Comparison of ENCODE assay signal across 14 mouse cellular contexts in the genomic region with DNA sequence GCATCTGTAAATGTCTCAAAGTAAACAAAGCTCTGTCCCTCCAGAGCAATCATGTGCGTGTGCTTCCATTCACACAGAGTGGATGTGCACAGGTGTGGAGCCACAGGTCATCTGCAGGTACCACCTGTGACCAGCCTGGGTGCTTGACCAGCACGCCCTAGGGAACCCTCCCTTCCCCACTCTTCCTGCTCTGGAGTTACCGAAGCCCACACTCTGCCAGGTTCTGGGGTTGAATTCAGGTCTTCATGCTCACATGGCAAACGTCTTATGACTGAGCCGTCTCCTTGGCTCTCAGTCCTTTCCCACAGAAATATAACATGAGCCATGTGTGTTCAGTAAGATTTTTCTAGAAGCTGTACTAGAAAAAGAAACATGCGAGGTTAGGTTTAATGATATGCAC.
A peak's percentile ranks its signal among the peaks of the same experiment; 100 is the strongest.
DNase-seq lines count a peak whose midpoint lies in the region; ATAC-seq and TF ChIP-seq lines count a peak whose summit lies in the region.
"Had no signal": no experiment of that assay in that cellular context is flagged by ENCODE, and none has a peak within 500 bp of the region (broad histone marks: within the 10 kb centered on the region; RNA-seq: fewer than 3 reads in every experiment).

No protein-coding gene starts in this region.

- TF ChIP-seq POLR2A in limb, embryonic 14.5 days (IDR thresholded peaks at IDR 0.05; ENCODE audit: borderline replicate concordance, extremely low read depth, insufficient read depth, insufficient read length) = no peak

- H3K36me3 ChIP-seq in heart, embryonic 13.5 days = no peaks in the 10 kb centered on the region
- no peaks in the 10 kb centered on the region for H3K36me3 ChIP-seq in kidney, postnatal 0 days (ENCODE audit: insufficient read depth, low read length)
- no peaks in the 10 kb centered on the region for H3K36me3 ChIP-seq in embryonic facial prominence, embryonic 14.5 days (ENCODE audit: control insufficient read depth, insufficient read depth, low read length)
- no peaks in the 10 kb centered on the region for H3K36me3 ChIP-seq in limb, embryonic 14.5 days (ENCODE audit: control insufficient read depth, insufficient read depth, low read length)
- H3K36me3 ChIP-seq: heart, embryonic 12.5 days; neural tube, embryonic 15.5 days had no signal

- H3K4me1 ChIP-seq in heart, embryonic 13.5 days = peaks cover 39% of the 10 kb centered on the region
- H3K4me1 ChIP-seq in kidney, postnatal 0 days (replicated peaks; ENCODE audit: insufficient read depth, low read length) = peaks cover 48% of the 10 kb centered on the region
- H3K4me1 ChIP-seq in embryonic facial prominence, embryonic 14.5 days (ENCODE audit: control insufficient read depth, insufficient read depth, low read length) = peaks cover 42% of the 10 kb centered on the region
- H3K4me1 ChIP-seq in limb, embryonic 14.5 days (ENCODE audit: control insufficient read depth, insufficient read depth, low read length) = peaks cover 52% of the 10 kb centered on the region

- 0 out of 2 replicates have a peak overlapping the region, but pooled peaks have one; percentile 15 for H3K9ac ChIP-seq in heart, embryonic 13.5 days
- H3K9ac ChIP-seq in kidney, postnatal 0 days (ENCODE audit: low read depth, low read length) = no peak overlapping the region
- H3K9ac ChIP-seq in embryonic facial prominence, embryonic 14.5 days (ENCODE audit: low read depth, low read length) = no peak overlapping the region
- H3K9ac ChIP-seq in limb, embryonic 14.5 days (ENCODE audit: low read depth, low read length, severe bottlenecking) = no peak overlapping the region
- H3K9ac ChIP-seq: heart, embryonic 12.5 days; neural tube, embryonic 15.5 days had no signal

- 82% methylated on average over 6 of the region's 6 CpGs for WGBS in heart, embryonic 13.5 days
- 57% methylated on average over 6 of the region's 6 CpGs for WGBS in kidney, postnatal 0 days
- WGBS in embryonic facial prominence, embryonic 14.5 days = 50% methylated on average over 6 of the region's 6 CpGs
- 55% methylated on average over 6 of the region's 6 CpGs for WGBS in limb, embryonic 14.5 days

- no peak for ATAC-seq in heart, embryonic 13.5 days (ENCODE audit: extremely low read depth, insufficient number of reproducible peaks, low FRiP score, low TSS enrichment)
- ATAC-seq in kidney, postnatal 0 days (replicated peaks; ENCODE audit: low FRiP score, low read depth) = no peak
- ATAC-seq in embryonic facial prominence, embryonic 14.5 days (ENCODE audit: low read depth) = no peak
- no peak for ATAC-seq in limb, embryonic 14.5 days (ENCODE audit: low FRiP score, low read depth)

- H3K4me3 ChIP-seq in heart, embryonic 13.5 days = no peak overlapping the region
- no peak overlapping the region for H3K4me3 ChIP-seq in kidney, postnatal 0 days (replicated peaks; ENCODE audit: low read depth, low read length)
- no peak overlapping the region for H3K4me3 ChIP-seq in embryonic facial prominence, embryonic 14.5 days (ENCODE audit: low read depth, low read length)
- no peak overlapping the region for H3K4me3 ChIP-seq in limb, embryonic 14.5 days (replicated peaks; ENCODE audit: low read length)
- H3K4me3 ChIP-seq: heart, embryonic 12.5 days; neural tube, embryonic 15.5 days had no signal

- H3K9me3 ChIP-seq in heart, embryonic 13.5 days = no peaks in the 10 kb centered on the region
- no peaks in the 10 kb centered on the region for H3K9me3 ChIP-seq in kidney, postnatal 0 days (replicated peaks; ENCODE audit: low read length)
- H3K9me3 ChIP-seq in embryonic facial prominence, embryonic 14.5 days (ENCODE audit: control insufficient read depth, low read length) = no peaks in the 10 kb centered on the region
- no peaks in the 10 kb centered on the region for H3K9me3 ChIP-seq in limb, embryonic 14.5 days (ENCODE audit: control insufficient read depth, low read length)
- H3K9me3 ChIP-seq: heart, embryonic 12.5 days; neural tube, embryonic 15.5 days had no signal

- intact Hi-C loops in heart, postnatal 25 days (cut with DNase I) = no loop called here

- no peak overlapping the region for H3K27ac ChIP-seq in heart, embryonic 13.5 days (replicated peaks)
- peak overlapping the region; percentile 99 for H3K27ac ChIP-seq in kidney, postnatal 0 days
- peak overlapping the region; percentile 79 for H3K27ac ChIP-seq in embryonic facial prominence, embryonic 14.5 days (replicated peaks; ENCODE audit: low read depth, low read length)
- peak overlapping the region; percentile 58 for H3K27ac ChIP-seq in limb, embryonic 14.5 days (replicated peaks; ENCODE audit: low read depth, low read length)
- H3K27ac ChIP-seq: neural tube, embryonic 15.5 days had no signal

- H3K4me2 ChIP-seq in heart, embryonic 13.5 days = no peak overlapping the region
- H3K4me2 ChIP-seq in kidney, postnatal 0 days (ENCODE audit: low read length) = no peak overlapping the region
- H3K4me2 ChIP-seq in embryonic facial prominence, embryonic 14.5 days (ENCODE audit: low read depth, low read length) = no peak overlapping the region
- H3K4me2 ChIP-seq in limb, embryonic 14.5 days (replicated peaks; ENCODE audit: low read depth, low read length, severe bottlenecking) = no peak overlapping the region
- H3K4me2 ChIP-seq: heart, embryonic 12.5 days; neural tube, embryonic 15.5 days had no signal

- H3K27me3 ChIP-seq in heart, embryonic 13.5 days (replicated peaks) = no peaks in the 10 kb centered on the region
- no peaks in the 10 kb centered on the region for H3K27me3 ChIP-seq in kidney, postnatal 0 days (ENCODE audit: insufficient read depth, low read length)
- H3K27me3 ChIP-seq in embryonic facial prominence, embryonic 14.5 days (replicated peaks; ENCODE audit: control insufficient read depth, insufficient read depth, low read length) = no peaks in the 10 kb centered on the region
- H3K27me3 ChIP-seq in limb, embryonic 14.5 days (ENCODE audit: control insufficient read depth, insufficient read depth, low read length) = no peaks in the 10 kb centered on the region
- H3K27me3 ChIP-seq: heart, embryonic 12.5 days; neural tube, embryonic 15.5 days had no signal

- no peak for DNase-seq in heart, postnatal 25 days (ENCODE audit: low spot score)
- DNase-seq in kidney, postnatal 0 days (ENCODE audit: low spot score) = no peak
- DNase-seq in kidney, adult 9 months = no peak
- peak; percentile 67 for DNase-seq in embryonic facial prominence, embryonic 14.5 days (ENCODE audit: low spot score)
- no peak for DNase-seq in limb, embryonic 14.5 days (ENCODE audit: low spot score)
- no peak for DNase-seq in left cerebral cortex, adult 9 months (ENCODE audit: low spot score in 2 of 2)
- no peak for DNase-seq in Muller cell, postnatal 12 days (ENCODE audit: inconsistent ontology term)
- DNase-seq: adrenal gland, adult 2 months; gastrocnemius, postnatal 25 days; kidney, postnatal 14 days; right cerebral cortex, postnatal 4 days had no signal

- no peak for TF ChIP-seq CTCF in kidney, postnatal 0 days (IDR thresholded peaks at IDR 0.05; ENCODE audit: low read depth)
